Mouse (Mus musculus) stomach, embryonic 16.5 days (tissue): ENCODE results near the gene Gm49416. TPM values are rescaled to one million over a fixed set of nuclear protein-coding genes. Genes with fewer than 3 reads are reported as not detected.

Source experiments
- ATAC-seq: fragments of 200-750 bp; cut with Nextera tagmentation; 2 replicates; pipeline ENCODE4 v1.8.0; 2017; ENCODE audit warnings: moderate number of reproducible peaks, moderate TSS enrichment; ENCODE audit not compliant: insufficient read depth, low FRiP score
- H3K27ac ChIP-seq: fragments of 300-500 bp; sonication (generic); 2 replicates; pipeline ENCODE4 v1.5.1; 2014; ENCODE audit warnings: low read length
- H3K27me3 ChIP-seq: fragments of 300-500 bp; sonication (generic); 2 replicates; pipeline ENCODE4 v1.6.1; 2014; ENCODE audit warnings: low read length, control low read depth, mixed read lengths; ENCODE audit not compliant: control insufficient read depth, insufficient read depth
- H3K36me3 ChIP-seq: fragments of 300-500 bp; sonication (generic); 2 replicates; pipeline ENCODE4 v1.6.1; 2014; ENCODE audit warnings: low read length; ENCODE audit not compliant: control insufficient read depth, insufficient read depth
- H3K4me1 ChIP-seq: fragments of 300-500 bp; sonication (generic); 2 replicates; pipeline ENCODE4 v1.6.1; 2014; ENCODE audit warnings: low read length, control low read depth, mixed read lengths; ENCODE audit not compliant: control insufficient read depth, insufficient read depth
- H3K4me2 ChIP-seq: fragments of 300-500 bp; sonication (generic); 2 replicates; pipeline ENCODE4 v1.6.1; 2014; ENCODE audit warnings: low read depth, low read length, mixed read lengths
- H3K4me3 ChIP-seq: fragments of 300-500 bp; sonication (generic); replicated peaks from 2 replicates; pipeline ENCODE4 v1.5.1; 2014; ENCODE audit warnings: mild to moderate bottlenecking, low read length
- H3K9ac ChIP-seq: fragments of 300-500 bp; sonication (generic); 2 replicates; pipeline ENCODE4 v1.6.1; 2014; ENCODE audit warnings: low read length
- H3K9me3 ChIP-seq: fragments of 300-500 bp; sonication (generic); replicated peaks from 2 replicates; pipeline ENCODE4 v1.6.1; 2016; ENCODE audit warnings: low read length, control low read depth; ENCODE audit not compliant: control insufficient read depth
- WGBS: fragments of 180-500 bp; shearing (Covaris S2); extraction: QIAGEN DNeasy Blood & Tissue Kit; methylation state at CpG from one replicate; pipeline ENCODE4 v1.1.7; 2014; 5-methylcytosine and 5-hydroxymethylcytosine counted together
- polyA plus RNA-seq: library from polyadenylated mRNA; unstranded; fragments of >200 nt; fragmentation: Nextera tagmentation; extraction: Ambion mirVana; gene quantifications from 2 replicates; pipeline ENCODE4 v1.2.1, GENCODE M21; 2015

Gene Gm49416
- polyA plus RNA-seq: 0.18 TPM in 1 of 2 replicates, not detected in the other

- ATAC-seq: peak; percentile 95
- no peaks in the 10 kb centered on the region for H3K9me3 ChIP-seq
- no peaks in the 10 kb centered on the region for H3K27me3 ChIP-seq
- peak within 1 kb of the TSS; percentile 74 for H3K4me3 ChIP-seq
- no peaks in the 10 kb centered on the region for H3K36me3 ChIP-seq
- peak within 1 kb of the TSS; percentile 83 for H3K4me2 ChIP-seq
- H3K27ac ChIP-seq: peak within 1 kb of the TSS; percentile 86
- WGBS: under 1% methylated on average over 58 of the region's 58 CpGs
- peak within 1 kb of the TSS; percentile 87 for H3K9ac ChIP-seq
- peaks cover 17% of the 10 kb centered on the region for H3K4me1 ChIP-seq
Observed at GRCm38 (mm10) chr19:8888511-8889385, at the start of gene Gm49416, which contains the start of gene 1810009A15Rik. Gm49416 (plus strand) TSS chr19:8888926. 1810009A15Rik (plus strand) TSS chr19:8888853.

- Histone ChIP-seq H3K9me3 (no peaks in the 10 kb centered on the region), H3K36me3 (0 out of 2 replicates have a peak, but pooled peaks cover 5% of the 10 kb centered on the region), H3K4me2 (peak within 1 kb of the TSS; percentile 96), H3K4me3 (peak within 1 kb of the TSS; percentile 66), H3K4me1 (peaks cover 16% of the 10 kb centered on the region), H3K9ac (peak within 1 kb of the TSS; percentile 91), H3K27ac (peak within 1 kb of the TSS; percentile 97), H3K27me3 (no peaks in the 10 kb centered on the region)
- ATAC-seq: no peak; the same call in 1 of the 2 replicates
- WGBS: 66% methylated on average over 11 of the region's 11 CpGs
Observed at GRCm38 (mm10) chr19:8839103-8839907, 49.4 kb upstream of the Gm49416 start, which contains the start of gene Gng3. Gng3 (minus strand) TSS chr19:8839194.

GRCm38 (mm10) chr19:8839908-8840791 is 48.6 kb upstream of the Gm49416 start:
- Histone ChIP-seq H3K4me1 (peaks cover 16% of the 10 kb centered on the region), H3K36me3 (no peaks in the 10 kb centered on the region), H3K9me3 (no peaks in the 10 kb centered on the region), H3K4me2 (peak overlapping the region; percentile 68), H3K4me3 (peak overlapping the region; percentile 59), H3K27me3 (no peaks in the 10 kb centered on the region), H3K9ac (peak overlapping the region; percentile 79), H3K27ac (no peak overlapping the region)
- WGBS: 24% methylated on average over 29 of the region's 29 CpGs
- peak; percentile 79 for ATAC-seq

GRCm38 (mm10) chr19:8841012-8841411 is 47.7 kb upstream of the Gm49416 start:
- WGBS: 91% methylated on average over 7 of the region's 7 CpGs
- no peak overlapping the region for H3K27ac ChIP-seq
- H3K9ac ChIP-seq: peak overlapping the region; percentile 79
- no peak for ATAC-seq
- H3K36me3 ChIP-seq: no peaks in the 10 kb centered on the region
- no peaks in the 10 kb centered on the region for H3K9me3 ChIP-seq
- peak overlapping the region; percentile 59 for H3K4me3 ChIP-seq
- H3K4me1 ChIP-seq: peaks cover 16% of the 10 kb centered on the region
- H3K27me3 ChIP-seq: no peaks in the 10 kb centered on the region
- peak overlapping the region; percentile 68 for H3K4me2 ChIP-seq

GRCm38 (mm10) chr19:8842961-8843360 is 45.8 kb upstream of the Gm49416 start:
- no peaks in the 10 kb centered on the region for H3K27me3 ChIP-seq
- peaks cover 16% of the 10 kb centered on the region for H3K4me1 ChIP-seq
- 88% methylated on average over 6 of the region's 6 CpGs for WGBS
- no peak for ATAC-seq
- H3K36me3 ChIP-seq: 0 out of 2 replicates have a peak, but pooled peaks cover 6% of the 10 kb centered on the region
- H3K9ac ChIP-seq: no peak overlapping the region
- no peak overlapping the region for H3K4me3 ChIP-seq
- H3K4me2 ChIP-seq: no peak overlapping the region
- no peak overlapping the region for H3K27ac ChIP-seq
- no peaks in the 10 kb centered on the region for H3K9me3 ChIP-seq

DNA sequence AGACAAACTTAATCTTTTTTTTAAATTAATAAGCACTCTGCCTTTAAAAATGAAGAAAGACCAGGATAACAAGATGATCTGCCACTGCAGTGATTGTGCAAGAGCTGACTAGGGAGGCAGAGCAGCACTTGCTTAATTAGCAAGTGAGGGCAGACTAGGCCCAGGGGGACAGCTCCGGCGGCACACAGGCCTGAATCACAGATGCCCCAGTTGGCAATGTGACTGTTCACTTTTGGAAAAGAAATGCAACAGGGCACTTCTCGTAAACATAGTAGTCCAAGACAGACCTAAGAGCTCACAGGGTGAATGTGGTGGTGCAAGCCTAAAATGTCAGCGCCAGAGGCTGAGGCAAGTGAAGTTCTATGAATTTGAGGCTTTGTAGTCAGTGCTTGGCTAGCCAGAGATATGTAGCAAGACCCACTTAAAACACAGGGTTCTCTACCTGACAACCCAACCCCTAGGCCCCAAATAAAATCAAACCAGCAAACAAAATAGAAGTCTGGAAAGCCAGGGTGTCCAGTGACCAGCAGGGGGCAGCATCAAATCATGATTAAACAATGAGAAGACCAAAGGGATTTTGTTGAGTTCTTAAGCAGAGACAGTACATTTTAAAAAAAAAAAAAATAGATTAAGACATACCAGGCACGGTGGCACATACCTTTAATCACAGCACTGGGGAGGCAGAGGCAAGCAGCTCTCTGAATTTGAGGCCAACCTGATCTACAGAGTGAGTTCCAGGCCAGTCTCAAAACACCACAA is 44.2 kb upstream of the Gm49416 start:
- 0 out of 2 replicates have a peak, but pooled peaks cover 6% of the 10 kb centered on the region for H3K36me3 ChIP-seq
- H3K27me3 ChIP-seq: no peaks in the 10 kb centered on the region
- no peak for ATAC-seq
- no peak overlapping the region for H3K9ac ChIP-seq
- no peak overlapping the region for H3K27ac ChIP-seq
- H3K9me3 ChIP-seq: no peaks in the 10 kb centered on the region
- H3K4me3 ChIP-seq: no peak overlapping the region
- H3K4me1 ChIP-seq: peaks cover 5% of the 10 kb centered on the region; the same call in 1 of the 2 replicates
- no peak overlapping the region for H3K4me2 ChIP-seq
- 57% methylated on average over 5 of the region's 5 CpGs for WGBS

DNA sequence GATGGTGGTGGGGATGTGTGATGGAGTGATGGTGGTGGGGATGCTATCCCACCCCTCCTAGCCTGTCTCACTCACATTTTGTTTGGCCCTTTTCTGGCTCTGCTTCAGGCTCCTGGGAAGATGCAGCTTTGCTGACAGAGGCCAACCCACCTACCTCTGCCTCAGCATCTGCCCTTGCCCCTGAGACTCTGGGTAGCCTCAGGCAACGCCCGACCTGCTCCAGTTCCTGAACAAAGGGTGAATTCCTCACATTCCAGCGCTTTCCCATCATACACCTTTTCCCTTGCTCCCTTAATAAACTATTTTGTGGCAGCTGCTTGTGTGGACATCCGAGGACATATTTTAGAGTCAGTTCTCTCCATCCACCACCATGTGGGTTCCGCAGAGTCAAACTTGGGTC is 40.4 kb upstream of the Gm49416 start:
- Histone ChIP-seq H3K4me3 (no peak overlapping the region), H3K36me3 (0 out of 2 replicates have a peak, but pooled peaks cover 6% of the 10 kb centered on the region), H3K4me1 (no peaks in the 10 kb centered on the region), H3K27ac (no peak overlapping the region), H3K27me3 (no peaks in the 10 kb centered on the region), H3K9me3 (no peaks in the 10 kb centered on the region), H3K9ac (no peak overlapping the region), H3K4me2 (no peak overlapping the region)
- ATAC-seq: no peak
- 68% methylated on average over 5 of the region's 5 CpGs for WGBS
